Mouse (Mus musculus) myocyte (in vitro differentiated cells): ENCODE measurements around the gene Col6a6.

Experiments used
- CEBPB ChIP-seq: IDR thresholded peaks from 2 replicates; pipeline ENCODE4 v1.6.1; 2011; ENCODE audit warnings: mild to moderate bottlenecking, moderate library complexity; ENCODE audit not compliant: poor library complexity, insufficient read depth, severe bottlenecking
- E2F4 ChIP-seq: IDR thresholded peaks from one replicate; pipeline ENCODE4 v1.6.1; 2011; ENCODE audit warnings: mild to moderate bottlenecking, control low read depth, moderate library complexity; ENCODE audit not compliant: insufficient read depth
- MAX ChIP-seq: IDR thresholded peaks from one replicate; pipeline ENCODE4 v1.6.1; 2011; ENCODE audit warnings: low read depth, mild to moderate bottlenecking, control low read depth
- MYOG ChIP-seq, 3 experiments: IDR thresholded peaks; one replicate each; pipeline ENCODE4 v1.6.1; 2011; ENCODE audit warnings: control low read depth in 2 of 3, low read depth in 2 of 3, mild to moderate bottlenecking in 2 of 3; ENCODE audit not compliant: insufficient read length in 2 of 3, control insufficient read depth in 1 of 3, insufficient read depth in 1 of 3
- POLR2A ChIP-seq: IDR thresholded peaks from one replicate; pipeline ENCODE4 v1.6.1; 2011; ENCODE audit warnings: low read depth, mild to moderate bottlenecking, control low read depth, moderate library complexity; ENCODE audit not compliant: insufficient read length
- REST ChIP-seq: IDR thresholded peaks from one replicate; pipeline ENCODE4 v1.6.1; 2011; ENCODE audit warnings: mild to moderate bottlenecking, control low read depth, moderate library complexity; ENCODE audit not compliant: insufficient read depth, insufficient read length

- TF ChIP-seq POLR2A = no peak
- TF ChIP-seq CEBPB = no peak
- no peak for TF ChIP-seq MAX
- no peak for TF ChIP-seq E2F4
- no peak for TF ChIP-seq MYOG (IDR thresholded peaks at IDR 0.05; ENCODE audit: control insufficient read depth in 1 of 3, insufficient read depth in 1 of 3, insufficient read length in 2 of 3, low read depth in 2 of 3)
- no peak for TF ChIP-seq REST
Measured at GRCm38 (mm10) chr9:105819155-105819709, 8.7 kb downstream of the Col6a6 start.
